Mouse (Mus musculus) lung, postnatal 25 days (tissue): ENCODE measurements around the gene Zc3h7b.
"Not testable (repeated sequence)": the region's sequence is repeated elsewhere in the genome, so short reads cannot be mapped to it uniquely, and the experiment has no call there.

ENCODE experiments used
- DNase-seq: peaks from one replicate; pipeline ENCODE4 v3.0.0; 2022; ENCODE audit warnings: low spot score

Gene Zc3h7b

DNA sequence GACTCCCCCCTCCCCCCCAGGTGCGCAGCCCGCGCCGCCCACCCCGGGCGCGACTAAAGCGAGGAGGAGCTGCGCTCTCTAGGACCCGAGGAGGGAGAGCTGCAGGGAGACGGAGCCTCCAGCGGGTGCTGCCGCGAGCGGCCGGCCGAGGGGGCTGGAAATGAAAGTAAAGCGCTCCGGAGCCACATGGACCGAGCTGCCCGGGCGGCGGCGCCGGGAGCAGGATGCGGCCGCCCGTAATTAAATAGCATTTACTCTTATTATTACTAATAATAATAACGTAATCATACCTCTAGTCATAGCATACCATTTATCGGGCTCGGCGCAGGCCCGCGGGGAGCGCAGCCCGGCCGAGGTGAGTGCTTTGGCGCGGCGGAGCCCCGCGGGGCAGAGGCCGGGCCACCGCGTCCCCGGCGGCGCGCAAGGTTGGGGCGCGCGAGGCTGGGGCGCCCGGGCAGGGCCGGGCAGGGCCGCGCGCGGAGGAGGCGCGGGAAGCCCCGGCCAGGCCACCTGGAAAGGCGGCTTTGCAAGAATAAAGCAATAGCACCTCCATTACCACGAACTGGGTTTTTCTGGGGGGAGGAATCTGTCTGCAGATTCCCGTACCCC is at the start of gene Zc3h7b, which contains the start of gene Rangap1:
Gene Zc3h7b, plus strand, starts transcription at position 66 of the 609 bp plus-strand sequence.
Gene Rangap1, minus strand, starts transcription at position 539 of the 609 bp plus-strand sequence.
- DNase-seq, result peak; percentile 74

DNA sequence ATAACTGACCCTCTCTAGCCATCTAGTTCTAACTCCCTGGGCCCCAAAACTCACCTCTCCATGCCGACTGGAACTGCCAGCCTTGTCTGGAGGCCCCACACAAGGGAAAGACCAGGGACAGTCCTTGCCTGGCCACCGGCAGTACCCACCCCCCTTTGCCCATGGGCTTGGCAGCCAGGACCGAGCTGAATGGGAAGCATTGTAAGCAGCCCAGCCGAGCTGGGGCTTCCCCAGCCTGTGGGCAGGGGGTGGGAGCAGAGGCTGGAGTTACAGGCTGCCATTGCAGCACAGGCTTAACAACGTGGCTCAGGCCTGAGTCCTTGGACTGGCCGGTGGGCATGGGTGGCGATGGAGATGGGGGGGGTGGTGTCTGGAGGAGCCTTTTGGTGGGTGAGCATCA is 47.7 kb upstream of the Zc3h7b start, which contains the start of gene Chadl:
Gene Chadl, minus strand, starts transcription at position 113 of the 400 bp plus-strand sequence.
- DNase-seq, result no peak

DNA sequence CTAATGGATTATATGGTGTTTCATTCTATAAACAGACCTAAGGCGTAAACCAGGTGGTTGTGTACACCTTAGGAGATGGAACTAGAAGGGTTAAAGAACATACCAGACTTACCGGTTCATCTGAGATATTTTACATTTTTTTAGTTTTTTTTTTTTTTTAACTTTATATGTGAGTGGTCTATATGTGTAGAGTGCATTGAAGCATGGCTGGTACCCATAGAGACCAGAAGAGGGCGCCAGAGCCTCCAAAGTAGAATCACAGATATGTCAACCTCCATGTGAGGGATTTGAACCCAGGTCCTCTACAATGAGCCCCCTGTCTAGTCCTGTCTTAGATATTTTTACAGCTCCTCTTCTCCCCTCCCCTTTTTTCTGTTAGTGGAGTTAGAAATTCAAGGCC is 47.0 kb upstream of the Zc3h7b start:
- DNase-seq, result peak; percentile 28

DNA sequence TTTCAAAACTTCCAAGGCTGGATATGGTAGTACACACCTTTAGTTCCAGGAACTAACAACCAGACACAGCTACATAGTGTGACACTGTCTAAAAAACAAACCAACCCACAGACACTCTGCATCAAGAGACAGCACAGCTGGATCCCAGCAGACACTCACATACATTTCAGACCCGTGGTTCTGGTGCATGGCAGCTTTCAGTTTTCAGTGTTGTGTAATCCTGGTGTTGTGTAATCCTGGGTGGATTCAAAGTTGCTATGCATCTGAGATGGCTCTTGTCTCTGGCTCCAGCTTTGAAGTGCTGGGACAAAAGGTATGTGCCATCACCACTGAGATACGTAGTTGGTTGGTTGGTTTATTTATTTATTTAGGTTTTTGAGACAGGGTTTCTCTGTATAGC is 46.3 kb upstream of the Zc3h7b start:
- DNase-seq, result no peak

DNA sequence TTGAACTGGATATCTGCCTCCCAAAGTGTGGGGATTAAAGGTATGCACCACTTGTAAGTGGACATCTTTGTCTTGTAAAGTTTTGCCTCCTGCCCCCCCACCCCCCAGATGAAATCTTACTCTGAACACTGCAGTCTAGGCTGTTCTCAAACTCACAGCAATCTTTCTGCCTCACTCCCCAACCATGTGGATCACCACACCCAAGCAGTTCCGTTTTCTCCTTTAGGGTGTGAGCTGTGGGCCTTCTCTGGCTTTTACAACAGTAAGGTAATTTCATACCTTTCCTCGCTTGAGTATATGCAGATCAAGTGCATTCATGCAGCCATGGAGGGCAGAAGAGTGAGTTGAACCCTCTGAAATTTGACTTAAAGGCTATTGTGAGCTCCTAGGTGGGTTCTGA is 44.7 kb upstream of the Zc3h7b start:
- DNase-seq, result no peak

DNA sequence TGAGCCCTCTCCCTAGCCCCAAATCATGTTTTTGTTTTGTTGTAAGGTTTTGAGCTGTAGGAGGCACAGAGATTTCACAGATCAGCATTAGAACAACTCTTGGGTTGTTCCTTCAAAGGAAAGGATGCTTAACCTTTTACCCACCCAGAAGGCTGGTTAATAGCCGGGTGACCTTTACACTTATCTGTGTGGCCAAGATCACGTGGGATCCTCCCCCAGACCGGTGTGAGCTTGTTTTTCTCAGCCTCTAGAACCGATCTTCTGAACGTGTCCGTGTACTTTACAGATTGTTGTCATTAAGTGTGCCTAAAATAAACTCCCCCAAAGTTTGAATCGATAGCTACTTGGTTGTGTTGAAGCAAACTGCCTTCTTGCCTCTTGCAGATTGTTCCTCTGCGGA is 44.3 kb upstream of the Zc3h7b start:
- no peak for DNase-seq

DNA sequence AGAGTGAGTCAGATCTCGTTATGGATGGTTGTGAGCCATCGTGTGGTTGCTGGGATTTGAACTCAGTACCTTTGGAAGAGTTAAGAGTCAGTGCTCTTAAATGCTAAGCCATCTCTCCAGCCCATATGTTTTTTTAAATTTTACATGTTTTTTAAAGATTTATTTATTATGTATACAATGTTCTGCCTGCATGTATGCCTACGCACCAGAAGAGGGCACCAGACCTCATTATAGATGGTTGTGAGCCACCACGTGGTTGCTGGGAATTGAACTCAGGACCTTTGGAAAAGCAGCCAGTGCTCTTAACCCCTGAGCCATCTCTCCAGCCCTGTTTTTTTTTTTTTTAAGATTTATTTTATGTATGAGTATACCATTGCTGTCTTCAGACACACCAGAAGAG is 43.5 kb upstream of the Zc3h7b start:
- not testable (repeated sequence) for DNase-seq

DNA sequence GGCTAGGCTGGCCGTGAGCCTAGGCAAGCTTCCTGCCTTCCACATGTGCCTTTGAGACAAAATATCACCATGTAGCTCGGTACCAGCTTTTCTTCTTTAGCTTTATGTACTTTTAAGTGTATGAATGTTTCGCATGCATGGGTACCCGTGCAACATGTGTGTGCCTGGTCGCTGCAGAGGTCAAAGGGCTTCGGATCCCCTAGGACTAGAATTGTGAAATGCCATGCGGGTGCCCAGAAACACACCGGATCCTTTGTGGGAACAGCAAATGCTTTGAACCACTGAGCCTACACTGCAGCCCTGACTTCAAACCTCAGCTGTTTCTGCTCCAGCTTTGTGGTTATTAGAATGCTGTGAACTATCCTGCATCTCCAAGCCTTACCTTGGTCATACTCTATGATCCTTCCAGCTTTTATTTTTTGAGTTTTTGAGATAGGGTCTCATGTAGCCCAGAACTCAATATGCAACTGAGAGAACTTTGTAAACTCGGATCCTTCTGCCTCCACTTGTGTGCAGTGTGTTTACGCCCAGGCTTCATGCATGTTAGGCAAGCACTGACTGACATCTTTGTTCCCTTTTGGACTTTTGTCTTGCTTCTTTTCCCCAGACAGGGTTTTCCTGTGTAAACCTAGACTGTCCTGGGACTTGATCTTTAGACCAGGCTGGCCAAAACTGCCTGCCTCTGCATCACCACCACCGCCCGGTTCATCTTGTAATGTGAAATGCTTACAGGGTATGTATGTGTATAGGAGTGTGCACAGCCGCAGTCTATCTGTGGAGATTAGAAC is 42.4 kb upstream of the Zc3h7b start:
- DNase-seq, result no peak

DNA sequence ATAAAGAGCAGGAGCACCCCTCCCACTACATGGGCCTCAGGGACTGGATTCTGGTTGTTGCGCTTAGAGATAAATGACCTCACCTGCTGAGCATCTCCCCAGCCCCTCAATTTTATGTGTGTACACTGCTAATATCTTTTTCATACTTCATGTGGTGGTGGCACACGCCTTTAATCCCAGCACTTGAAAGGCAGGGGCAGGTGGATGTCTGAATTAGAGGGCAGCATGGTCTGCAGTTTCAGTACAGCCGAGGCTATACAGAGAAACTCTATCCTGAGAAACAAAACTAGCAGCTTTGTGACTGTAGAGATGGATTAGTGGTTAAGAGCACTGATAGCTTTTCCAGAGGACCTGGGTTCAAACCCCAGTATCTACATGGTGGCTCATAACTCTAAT is 41.8 kb upstream of the Zc3h7b start:
- DNase-seq, result no peak

DNA sequence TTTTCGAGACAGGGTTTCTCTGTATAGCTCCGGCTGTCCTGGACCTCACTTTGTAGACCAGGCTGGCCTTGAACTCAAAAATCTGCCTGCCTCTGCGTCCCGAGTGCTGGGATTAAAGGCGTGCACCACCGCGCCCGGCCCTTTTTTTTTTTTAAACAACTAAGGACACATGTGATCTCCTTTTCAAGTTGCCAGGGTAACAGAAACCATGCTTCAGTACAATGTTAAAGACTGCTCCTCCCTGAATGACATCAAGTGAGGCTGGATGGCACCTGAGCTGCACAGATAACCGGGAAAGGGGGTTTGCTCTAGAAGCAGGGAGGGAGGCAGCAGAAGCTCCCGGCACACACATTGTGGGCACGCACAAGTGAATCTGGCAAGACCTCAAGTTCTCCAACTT is 35.9 kb upstream of the Zc3h7b start:
- DNase-seq, result no peak

DNA sequence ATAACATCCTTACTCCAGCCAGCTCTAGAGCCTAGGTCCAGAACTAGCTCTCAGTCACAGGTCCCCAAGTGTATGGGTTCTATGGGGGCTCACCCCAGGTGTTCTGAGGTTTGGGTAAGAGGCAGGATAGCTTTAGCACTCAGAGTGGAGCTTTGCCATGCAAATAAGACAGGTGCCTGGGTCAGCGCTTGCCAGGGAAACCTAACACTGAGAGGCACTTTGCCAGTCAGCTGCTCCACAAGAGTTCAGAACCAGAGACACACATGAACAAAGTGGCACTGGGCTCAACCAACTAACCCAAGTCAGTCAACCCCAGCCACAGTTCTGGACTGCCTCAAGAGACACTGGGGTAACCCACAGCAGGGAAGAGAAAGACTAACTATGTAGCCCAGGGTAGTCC is 35.2 kb upstream of the Zc3h7b start:
- no peak for DNase-seq

DNA sequence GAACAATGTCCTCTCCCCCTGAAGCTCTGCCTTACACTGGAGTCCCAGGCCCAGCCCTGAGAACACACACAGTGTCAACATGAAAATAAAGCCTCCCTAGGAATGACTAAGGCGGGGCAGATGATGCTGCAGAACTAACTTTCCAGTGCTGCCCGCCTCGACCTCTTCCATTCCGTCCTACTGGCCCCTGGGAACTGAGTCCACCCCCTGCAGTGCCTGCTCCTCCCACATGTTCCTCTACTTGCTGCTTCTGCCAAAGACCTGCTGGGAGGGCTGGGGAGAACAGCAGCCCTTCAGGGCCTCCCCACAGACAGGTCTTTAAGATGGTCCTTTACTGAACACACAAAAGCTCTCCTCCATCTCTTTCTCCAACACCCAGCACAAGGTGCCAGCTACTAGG is 34.1 kb upstream of the Zc3h7b start:
- no peak for DNase-seq

DNA sequence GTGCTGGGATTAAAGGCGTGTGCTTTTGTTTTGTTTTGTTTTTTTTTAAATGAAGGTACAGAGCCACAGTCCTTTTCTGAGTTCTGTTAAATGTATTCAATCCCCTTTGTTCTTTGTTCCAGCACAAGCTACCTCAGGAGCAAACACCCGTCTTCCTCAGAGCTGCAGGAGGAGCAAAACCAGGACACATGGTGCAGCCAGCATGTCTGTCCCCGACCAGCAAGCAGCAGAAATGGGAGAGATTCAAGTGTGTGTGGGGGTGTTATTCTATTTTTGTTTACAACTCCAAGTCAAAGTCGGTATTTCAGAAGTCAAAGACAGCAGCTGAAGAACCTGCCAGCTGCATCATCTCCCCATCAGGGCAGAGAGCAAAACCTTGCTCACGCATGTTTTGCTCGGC is 31.1 kb upstream of the Zc3h7b start:
- no peak for DNase-seq

DNA sequence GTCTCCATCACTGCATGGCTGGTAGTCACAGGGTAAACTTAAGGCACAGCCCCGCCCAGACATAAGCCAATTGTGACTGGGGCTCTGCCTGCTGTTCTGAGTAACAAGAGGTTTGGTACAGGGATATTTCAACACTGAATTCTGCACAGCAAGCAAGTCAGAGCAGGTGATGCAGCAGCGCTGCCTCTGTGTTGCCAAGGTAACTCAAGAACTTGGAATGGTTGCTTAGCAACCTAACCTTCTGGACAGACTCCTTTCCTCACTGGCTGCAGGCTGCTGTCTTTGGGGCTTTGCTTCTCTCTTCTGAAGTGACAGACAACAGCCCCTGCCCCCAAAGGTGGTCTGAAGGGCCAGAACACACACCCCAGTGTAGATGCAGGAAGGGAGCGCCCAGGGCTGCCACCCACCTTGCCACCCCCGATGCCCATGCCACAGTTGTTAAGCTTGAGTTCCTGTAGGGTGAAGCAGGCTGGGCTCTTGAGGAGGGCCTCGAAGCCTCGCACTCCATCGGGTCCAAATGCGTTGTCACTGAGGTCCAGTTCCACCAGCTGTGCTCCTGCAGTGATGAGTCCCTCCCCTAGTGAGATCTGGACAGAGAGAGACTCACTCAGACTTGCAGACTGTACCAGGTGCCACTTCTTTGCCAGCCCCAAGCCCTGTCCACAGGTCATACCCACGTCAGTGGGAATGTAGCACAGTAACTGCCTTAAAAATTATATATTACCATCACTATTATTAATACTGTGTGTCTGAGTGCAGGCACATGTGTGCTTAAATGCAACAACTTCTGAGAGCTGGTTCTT is 26.3 kb upstream of the Zc3h7b start:
- no peak for DNase-seq

DNA sequence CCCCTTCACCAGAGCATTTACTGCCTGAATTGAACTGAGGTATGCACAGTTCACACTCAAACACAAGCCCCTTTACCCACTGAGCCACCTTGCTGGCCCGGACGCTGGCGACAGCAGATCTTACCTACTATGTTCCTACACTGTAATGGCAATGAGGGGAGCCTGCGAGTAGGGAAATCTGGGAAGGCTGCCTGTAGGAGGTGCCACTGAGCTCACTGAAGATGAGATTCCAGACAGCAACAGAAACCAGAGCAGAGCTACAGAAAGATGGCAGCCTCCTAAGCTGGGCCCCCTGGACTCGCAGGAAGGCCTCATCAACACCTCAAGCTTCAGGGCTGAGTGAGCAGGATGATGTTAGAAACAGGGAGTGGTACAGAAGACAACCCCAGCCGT is 25.7 kb upstream of the Zc3h7b start:
- DNase-seq, result no peak

DNA sequence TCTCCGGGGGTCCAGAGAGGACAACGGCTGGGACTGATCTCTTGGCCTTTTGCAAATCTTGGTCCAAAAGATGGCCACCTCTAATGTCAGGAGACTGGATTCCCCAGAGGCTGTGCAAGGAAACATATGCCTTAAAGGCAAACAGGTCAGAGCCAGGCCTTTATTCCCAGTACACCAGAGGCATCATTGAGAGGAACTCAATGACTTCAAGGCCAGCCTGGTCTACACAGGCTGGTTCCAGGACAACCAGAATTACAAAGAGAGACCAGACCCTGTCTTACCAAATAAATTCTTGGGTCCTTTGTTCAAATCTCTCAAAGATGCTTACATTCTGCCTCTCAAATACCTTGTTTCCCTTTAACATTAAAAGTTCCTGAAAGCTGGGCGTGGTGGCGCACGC is 22.5 kb upstream of the Zc3h7b start:
- no peak for DNase-seq

DNA sequence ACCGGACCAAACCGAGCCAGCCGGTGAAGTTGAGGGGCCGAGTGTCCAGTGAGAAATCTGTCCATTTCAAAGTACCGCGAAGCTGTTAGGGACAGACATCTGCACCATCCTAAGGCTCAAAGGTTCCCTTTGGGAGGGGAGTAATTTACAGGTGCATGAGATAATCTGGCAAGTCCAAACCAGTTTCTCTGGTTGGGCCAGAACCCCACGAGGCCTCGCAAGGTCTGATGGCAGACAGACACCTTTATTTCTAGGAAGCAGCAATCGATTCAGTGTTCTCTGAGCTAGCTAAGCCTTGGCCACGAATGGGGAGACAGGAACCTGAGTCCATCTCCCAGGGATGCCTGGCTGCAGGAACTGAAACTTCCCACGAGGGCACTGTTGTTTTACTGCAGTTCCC is 21.2 kb upstream of the Zc3h7b start:
- DNase-seq, result no peak

DNA sequence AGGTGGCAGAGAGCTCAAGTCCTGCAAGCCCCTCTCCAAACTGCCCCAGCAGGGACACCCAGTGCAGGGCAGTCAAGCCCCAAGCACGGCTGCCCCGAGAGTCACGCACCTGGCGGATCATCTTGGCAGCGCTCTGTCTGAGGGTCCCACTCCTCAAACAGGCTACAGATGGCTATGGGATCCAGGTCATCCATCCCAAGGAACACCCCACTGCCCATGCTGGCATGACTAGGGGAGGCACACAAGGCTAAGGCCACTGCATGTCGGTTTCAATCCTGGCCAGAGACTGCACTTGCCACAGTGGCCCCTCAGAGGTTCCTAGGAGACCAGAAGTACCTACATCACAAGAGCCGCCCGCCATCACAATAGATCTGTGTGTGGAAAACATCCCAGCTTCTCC is 18.9 kb upstream of the Zc3h7b start:
- no peak for DNase-seq

DNA sequence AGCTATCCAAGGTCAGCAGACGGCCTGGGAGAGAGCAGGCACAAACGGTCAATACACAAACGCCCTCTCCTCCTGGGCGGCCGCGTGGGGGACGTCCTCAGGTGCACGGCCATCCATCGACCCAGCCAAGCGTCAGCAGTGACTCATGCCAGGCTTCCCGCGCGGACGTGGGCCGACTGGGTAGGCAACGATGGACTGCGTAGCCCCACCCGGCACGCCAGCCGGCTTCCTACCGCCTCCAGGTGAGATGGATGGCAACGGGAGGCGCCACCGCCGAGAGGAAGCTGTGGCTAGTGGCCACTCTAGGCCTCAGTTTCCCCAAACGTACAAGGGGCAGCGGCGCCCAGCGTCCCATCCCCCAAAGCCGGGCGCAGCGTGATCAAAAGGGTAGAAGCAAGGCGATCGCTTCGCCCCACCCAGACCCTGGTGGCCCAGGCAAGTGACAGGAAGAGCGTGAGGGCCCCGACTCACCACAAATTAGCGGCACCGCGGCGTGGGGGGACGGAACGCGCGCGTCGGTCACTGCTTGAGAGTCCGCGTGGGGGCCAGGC is 15.5 kb upstream of the Zc3h7b start:
- no peak for DNase-seq

DNA sequence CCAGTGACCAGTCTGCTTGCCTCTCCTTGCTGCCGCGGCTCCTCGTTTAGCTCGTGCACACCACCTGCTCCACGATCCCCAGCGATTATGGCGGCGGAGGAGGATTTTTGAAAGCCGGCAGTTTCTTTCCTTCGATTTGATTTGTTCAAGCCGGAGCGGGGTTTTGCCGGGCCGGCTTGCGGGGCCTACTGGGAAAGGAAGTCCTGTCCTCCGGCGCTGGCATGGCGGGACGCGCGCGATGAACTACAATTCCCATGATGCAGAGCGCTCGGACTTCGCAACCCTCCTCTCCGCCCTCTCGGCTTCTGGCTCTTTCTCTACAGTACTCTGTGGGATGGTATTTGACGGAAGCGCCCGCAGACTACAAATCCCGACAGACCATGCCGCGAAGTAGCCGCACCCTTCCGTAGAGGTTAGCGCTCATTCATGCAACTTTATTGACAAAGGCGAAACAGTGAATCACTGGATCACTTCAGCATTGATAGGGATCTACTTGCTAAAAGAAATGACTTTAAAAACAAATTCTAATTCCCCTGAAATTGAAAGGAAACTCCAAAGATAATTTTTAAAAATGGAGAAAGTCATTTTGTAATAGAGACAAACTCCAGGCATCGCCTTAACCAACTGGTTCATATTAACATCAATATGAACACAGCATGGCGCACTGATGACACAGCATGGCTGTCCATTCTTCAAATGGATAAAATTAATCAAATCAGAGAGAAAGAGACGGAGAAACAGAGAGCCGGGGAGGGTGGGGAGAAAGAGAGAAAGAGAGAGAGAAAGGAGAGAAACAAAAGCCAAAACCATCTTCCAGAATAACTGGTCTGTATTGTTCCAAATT is 14.8 kb upstream of the Zc3h7b start:
- peak; percentile 99 for DNase-seq

DNA sequence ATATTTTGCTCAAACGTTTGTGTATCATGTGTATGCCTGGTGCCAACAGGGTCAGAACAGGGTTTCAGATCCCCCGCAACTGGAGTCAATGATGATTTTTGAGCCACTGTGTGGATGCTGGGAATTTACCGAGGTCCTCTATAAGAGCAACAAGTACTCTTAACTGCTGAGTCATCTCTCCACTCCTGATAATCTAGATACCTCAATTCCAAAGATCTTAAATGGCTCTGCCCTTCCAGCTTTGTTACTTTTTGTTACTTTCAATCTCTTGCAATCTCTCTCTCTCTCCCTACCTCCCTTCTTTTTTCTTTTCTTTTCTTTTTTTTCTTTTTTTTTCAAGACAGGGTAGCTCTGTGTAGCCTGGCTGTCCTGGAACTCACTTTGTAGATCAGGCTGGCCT is 9.8 kb upstream of the Zc3h7b start:
- DNase-seq, result no peak

DNA sequence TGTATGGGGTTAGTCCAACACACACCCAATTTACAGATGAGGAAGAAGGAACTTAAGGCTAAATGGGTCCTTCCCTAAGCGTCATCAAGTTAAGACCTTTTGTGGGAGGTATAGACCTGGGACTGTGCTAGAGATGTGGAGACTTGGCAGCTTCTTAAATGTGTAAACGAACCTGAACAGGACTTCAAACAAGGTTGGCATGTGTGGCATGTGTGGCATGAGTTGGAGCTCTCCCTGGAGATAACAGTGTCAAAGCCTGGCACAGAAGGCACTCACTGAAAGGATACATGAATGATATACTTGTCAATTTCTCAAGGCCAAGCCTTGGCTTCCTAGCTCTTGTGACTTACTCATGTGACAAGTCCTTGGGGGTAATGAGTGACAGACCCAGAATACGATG is 5.6 kb upstream of the Zc3h7b start:
- DNase-seq, result peak; percentile 67
